Mouse (Mus musculus) gonadal fat pad, adult 2 months (tissue): ENCODE data around the gene Gemin6. TPM values are rescaled to one million over a fixed set of nuclear protein-coding genes. Genes with fewer than 3 reads are reported as not detected.
"Not testable (repeated sequence)": the region's sequence is repeated elsewhere in the genome, so short reads cannot be mapped to it uniquely, and the experiment has no call there.

Experiments used
- DNase-seq: peaks from one replicate; pipeline ENCODE4 v3.0.0-alpha.2; 2012; ENCODE audit warnings: low read depth
- polyA plus RNA-seq: library from polyadenylated mRNA; depleted of rRNA; stranded (reverse); fragments of >200 nt; gene quantifications from 2 replicates; pipeline ENCODE4 v1.2.3, GENCODE M21; 2012; rRNA removed

Gemin6 gene
- polyA plus RNA-seq: 4.8 and 5.4 TPM in 2 replicates

DNA sequence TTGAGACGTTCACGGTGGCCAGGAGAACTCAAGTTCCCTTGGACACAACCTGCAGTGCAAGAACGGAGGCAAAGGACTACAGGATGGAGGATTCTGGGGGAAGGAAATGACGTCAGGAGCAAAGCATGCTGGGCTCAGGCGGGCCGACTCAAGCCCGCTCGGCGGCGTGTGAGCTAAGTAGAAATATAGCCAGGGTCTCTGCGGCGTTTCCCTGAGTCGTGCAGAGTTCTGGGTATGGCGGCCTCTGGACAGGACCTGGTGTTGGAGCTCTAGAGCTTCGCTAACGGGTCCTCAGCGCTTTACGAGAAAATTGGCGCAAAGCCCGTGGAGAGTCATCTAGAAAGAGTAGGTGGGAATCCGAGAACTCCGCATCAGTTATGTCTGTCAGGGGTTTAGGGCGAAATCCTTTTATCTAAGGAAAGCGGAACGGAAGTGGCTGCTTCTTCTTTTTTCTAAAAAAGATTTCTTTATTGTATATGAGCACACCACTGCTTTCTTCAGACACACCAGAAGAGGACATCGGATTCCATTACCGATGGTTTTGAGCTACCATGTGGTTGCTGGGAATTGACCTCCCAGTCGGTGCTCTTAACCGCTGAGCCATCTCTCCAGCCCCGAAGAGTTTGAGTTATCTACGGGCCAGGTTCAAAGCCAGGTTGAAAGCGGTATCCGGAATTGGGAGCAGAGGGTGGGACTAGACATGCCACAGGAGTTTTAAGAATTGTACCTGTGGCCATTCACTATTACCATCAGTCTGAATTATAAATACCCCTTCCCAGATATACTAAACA, at the start of gene Gemin6:
TSS of gene Gemin6 (plus strand) at position 116 of the 791 bp plus-strand sequence.
- DNase-seq: no peak

GRCm38 (mm10) chr17:80174699-80175385, 49.4 kb upstream of the Gemin6 start:
- no peak for DNase-seq

- DNase-seq: no peak
Observed at GRCm38 (mm10) chr17:80175386-80175739, 48.9 kb upstream of the Gemin6 start.

DNA sequence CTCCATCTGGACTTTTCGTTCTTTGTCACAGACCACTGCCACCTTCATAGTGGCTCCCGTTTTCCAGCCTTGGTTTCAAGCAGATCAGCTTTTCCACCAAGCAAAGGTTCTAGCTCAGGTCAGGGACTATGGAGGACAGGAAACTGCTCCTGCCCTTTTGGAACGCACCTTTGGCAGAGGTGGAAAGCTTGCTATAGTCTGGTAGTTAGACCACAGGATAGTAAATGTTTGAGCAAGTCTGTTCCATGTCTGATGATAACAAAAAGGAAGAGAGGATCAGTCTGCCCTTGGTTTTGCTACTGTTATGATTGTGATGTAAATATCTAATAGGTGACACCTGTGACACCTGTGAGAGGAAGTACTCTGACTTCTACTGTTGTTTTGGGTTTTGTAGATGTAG, 48.3 kb upstream of the Gemin6 start:
- no peak for DNase-seq

DNA sequence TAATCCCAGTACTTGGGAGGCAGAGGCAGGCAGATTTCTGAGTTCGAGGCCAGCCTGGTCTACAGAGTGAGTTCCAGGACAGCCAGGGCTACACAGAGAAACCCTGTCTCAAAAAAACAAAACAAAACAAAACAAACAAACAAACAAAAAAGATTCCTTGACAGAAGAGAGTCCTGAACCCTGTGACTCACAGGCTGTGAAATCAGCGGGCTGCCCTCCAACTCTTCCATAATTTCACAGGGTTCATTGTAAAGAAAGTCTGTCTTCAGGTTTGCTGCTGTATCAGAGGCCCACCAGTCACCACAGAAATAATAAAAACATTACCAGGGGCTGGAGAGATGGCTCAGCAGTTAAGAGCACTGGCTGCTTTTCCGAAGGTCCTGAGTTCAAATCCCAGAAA, 45.4 kb upstream of the Gemin6 start:
- DNase-seq: not testable (repeated sequence)

DNA sequence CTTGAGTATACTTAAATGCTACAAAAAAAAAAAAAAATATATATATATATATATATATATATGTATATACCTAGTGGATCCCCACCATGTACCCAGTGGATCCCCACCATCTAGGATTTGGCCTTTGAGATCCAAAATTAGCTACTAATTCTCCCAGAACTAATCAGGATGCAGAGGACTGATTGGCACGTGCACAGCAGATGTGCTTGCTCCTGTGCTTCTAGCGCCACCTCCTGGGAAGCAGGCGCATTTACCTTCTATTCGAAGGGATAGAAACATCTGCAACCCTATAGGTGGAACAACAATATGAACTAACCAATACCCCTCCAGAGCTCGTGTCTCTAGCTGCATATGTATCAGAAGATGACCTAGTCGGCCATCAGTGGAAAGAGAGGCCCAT, 44.3 kb upstream of the Gemin6 start:
- no peak for DNase-seq

DNA sequence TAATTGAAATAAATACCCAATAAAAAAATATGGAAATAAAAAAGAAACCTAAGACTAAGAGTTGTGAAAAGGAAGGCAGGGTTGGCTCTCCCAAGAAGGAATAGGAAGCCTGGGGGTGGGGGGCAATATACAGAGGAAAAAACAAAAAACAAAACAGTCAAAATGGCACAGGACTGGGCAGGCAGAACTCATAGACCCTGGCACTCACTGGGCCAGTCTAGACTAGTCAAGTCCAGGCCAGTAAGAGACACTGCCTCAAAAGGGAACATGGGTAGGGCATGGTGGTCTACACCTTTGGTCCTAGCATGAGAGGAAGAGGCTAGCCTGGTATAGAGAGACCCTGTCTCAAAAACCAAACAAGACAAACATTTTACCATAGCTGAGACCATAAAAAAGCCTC, 43.8 kb upstream of the Gemin6 start:
- no peak for DNase-seq

GRCm38 (mm10) chr17:80183615-80184014, 40.6 kb upstream of the Gemin6 start:
- no peak for DNase-seq

DNA sequence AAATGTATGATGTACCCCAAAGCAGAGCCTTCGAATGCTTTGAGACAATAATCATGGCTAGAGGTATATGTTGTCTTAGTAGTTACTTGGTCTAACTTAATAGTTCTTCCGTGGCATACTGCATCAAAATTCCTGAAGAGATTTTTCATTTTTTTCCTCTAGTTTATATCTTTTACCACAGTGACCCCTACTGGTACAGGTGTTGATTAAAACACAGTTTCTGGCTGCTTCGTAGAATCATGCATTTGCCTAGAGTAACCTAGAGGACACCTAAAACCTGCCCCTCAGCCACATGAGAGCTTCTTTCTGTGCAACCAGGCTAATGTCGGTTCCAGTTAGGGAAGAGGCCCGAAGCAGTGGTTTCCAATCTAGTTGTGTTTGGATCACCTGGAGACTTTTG, 31.2 kb upstream of the Gemin6 start:
- DNase-seq: no peak

DNA sequence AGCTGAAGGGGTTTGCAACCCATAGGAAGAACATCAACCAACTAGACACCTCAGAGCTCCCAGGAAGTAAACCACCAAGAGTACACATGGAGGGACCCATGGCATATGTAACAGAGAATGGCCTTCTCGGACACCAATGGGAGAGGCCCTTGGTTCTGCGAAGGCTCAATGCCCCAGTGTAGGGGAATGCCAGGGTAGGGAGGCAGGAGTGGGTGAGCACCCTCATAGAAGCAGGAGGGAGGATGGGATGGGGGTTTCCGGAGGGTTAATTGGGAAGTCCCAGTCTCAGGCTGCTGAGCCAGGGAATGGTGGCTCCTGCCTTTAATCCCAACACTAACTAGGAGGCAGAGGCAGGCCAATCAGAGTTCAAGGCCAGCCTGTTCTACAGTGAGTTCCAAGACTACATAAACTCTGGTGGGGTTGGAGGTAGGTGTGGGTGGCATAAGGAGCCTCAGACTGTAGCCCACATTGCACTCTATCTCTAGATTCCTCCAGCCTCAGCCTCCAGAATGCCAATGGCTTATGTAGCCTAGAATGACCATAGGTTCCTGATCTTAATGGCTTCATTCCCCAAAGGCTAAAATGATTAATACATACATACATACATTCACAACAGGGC, 25.0 kb upstream of the Gemin6 start:
- DNase-seq: no peak

- DNase-seq: no peak
Observed at GRCm38 (mm10) chr17:80205657-80206056, 18.6 kb upstream of the Gemin6 start.

- no peak for DNase-seq
Observed at GRCm38 (mm10) chr17:80206301-80206670, 18.0 kb upstream of the Gemin6 start.

DNA sequence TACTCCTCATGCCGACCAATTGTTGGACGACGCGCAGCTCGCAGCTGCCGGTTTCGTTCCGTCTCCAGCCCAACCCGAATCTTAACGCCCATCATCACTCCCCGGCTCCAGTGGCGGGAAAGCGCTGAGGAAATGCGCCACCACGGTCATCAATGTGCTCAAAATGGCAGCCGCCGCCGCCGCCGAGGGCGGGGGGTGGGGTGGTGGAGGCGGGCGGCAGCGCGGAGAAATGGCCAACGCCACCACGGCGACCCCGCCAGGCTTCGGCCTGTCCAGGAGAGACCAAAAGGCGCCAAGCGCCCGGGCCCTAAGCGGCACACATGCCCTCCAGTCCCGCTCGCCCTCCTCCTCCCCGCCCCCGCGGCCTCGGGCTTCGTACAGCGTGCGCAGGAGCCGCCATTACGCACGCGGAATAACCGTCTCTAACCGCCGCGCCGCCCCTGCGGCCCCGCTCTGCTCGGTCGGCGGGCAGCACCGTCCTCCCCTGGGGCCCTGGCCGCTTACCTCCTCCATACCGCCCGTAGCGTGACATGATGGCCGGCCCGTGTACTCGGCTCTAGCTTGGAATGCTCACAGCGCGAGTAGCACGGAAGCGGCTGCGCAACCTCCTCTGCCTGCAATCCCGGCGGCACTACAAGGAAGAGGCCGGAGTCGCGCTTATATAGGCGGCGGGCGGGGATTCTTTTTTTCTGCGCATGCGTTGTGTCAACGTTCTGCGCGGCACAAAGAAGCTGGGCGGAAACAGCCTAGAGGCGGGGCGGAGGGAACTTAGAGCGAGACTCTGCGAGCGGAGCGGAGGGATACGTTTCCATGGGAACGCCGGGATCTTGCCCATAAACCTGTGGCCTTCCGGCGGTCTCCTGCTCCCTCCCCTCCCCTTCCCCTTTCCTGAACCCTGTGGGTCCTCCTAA, 17.3 kb upstream of the Gemin6 start, which contains the start of the genes Srsf7 and Ttc39d:
TSS of gene Srsf7 (minus strand) at position 637 of the 911 bp plus-strand sequence.
TSS of gene Ttc39d (plus strand) at position 790 of the 911 bp plus-strand sequence.
- peak; percentile 59 for DNase-seq

GRCm38 (mm10) chr17:80213998-80214397, 10.2 kb upstream of the Gemin6 start:
- DNase-seq: not testable (repeated sequence)

- DNase-seq: no peak
Observed at GRCm38 (mm10) chr17:80220131-80220530, 4.1 kb upstream of the Gemin6 start.

DNA sequence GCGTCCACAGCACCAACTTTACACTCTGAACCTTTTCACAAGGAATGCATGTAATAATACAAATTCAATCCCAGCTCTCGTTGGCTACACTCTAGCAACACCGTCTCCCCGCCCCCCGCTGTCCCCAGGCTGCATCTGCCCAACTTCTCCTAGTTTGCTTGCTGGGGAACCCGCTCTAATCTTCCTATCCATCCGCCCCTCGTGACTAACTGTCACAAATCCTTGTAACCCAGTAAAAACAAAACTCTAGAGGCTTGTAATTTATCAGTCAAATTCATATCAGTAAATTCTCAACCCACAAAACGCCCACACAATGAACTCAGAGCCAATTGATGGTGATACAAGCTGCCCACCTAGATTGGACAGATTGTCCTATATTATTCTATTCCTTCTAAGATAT, 3.0 kb upstream of the Gemin6 start:
- no peak for DNase-seq

DNA sequence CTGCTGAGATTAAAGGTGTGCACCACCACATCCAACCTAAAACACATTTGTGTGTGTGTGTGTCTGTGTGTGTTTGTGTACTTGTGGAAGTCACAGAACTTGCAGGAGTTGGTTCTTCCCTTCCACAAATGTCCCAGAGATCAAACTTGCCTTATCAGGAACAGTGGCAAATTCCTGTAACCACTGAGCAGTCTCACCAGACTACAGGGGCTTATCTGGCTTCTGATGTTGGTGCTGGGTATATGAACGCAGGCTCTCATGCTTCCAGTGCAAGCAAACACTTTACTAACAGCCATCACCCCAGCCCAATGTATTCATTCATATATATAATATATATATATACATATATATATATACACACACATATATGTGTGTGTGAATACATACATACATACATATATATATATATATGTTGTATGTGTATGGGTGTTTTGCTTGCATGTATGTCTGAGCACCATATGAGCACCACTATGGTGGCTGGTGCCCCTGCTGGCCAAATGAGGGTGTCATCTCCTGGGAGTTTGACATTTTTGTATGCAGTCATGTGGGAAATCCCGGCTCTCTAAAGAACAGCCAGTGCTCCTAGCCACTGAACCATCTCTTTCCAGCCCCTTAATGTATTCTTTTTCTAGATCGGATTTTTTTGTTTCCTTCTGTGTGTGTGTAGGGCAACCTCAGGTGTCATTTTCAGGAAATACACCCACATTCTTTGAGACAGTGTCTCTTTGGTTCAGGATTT, 2.2 kb upstream of the Gemin6 start:
- DNase-seq: no peak

DNA sequence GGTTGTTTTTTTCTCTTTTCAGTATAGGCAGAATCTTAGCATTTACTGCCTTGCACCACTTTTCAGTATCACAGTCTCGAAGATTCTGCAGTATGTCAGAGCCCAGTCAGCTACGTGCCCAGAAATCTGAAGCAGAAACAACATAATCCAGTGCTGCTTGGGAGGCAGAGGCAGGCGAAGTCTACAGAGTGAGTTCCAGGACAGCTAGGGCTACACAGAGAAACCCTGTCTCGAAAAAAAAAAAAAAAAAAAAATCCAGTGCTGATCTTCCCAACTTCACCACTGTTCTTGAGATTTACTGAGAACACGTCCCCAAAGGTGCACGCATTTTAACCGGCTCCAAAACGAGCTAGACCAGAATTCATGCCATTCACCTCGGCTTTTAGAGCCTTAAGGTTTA, 412 bp upstream of the Gemin6 start:
- no peak for DNase-seq

DNA sequence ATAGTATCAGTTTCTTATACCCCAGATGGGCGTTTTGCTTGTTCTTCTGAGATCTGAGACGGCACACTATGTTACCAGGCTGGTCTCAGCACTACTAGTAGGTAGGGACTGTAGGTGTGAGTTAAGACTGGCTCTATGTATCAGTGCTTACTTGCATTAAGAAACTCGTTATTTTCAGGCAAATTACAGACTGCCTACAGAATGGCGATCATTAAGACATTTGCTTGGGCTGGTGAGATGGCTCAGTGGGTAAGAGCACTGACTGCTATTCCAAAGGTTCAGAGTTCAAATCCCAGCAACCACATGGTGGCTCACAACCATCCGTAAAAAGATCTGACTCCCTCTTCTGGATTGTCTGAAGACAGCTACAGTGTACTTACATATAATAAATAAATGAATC, 901 bp downstream of the Gemin6 start:
- not testable (repeated sequence) for DNase-seq

- DNase-seq: no peak
Observed at GRCm38 (mm10) chr17:80229396-80229795, 5.2 kb downstream of the Gemin6 start.

DNA sequence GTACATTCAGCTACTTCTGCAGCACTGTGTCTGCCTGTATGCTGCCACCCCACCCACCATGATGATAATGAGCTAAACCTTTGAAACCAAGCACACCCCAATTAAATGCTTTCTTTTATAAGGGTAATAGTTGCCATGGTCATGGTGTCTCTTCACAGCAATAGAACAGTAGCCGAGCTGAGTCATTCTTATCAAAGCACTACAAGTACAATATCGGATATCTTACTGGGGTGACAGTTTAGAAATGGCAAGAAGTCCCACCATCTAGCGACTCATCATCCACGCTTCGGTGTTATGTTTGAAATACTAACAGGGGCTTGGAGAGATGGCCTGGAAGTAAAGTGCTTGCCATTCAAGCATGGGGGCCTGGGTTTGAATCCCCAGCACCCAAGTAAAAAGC, 9.6 kb downstream of the Gemin6 start:
- DNase-seq: no peak
